In the genomic region with DNA sequence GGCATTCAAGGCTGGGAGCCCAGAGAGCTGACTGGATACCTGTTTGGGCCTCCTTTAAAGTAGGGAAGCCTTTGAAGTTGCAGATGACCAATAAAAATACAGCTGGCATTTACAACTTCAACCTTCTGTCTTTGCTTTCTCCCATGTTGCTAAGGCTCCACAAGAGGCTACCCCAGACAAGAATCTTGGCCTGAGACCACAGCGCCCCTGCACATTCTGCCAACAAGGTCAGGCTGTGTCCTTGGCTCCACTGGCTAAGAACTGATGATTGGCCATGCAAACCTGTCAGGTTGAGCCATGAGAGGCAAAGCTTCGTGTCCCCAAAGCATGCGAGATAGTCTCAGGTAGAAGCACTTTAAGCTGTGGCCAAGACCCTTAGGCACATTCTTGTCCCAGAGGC, we compare ENCODE assay signal across 32 mouse cellular contexts.
A peak's percentile ranks its signal among the peaks of the same experiment; 100 is the strongest.
DNase-seq lines count a peak whose midpoint lies in the region; ATAC-seq and TF ChIP-seq lines count a peak whose summit lies in the region.
"Had no signal": no experiment of that assay in that cellular context is flagged by ENCODE, and none has a peak within 500 bp of the region (broad histone marks: within the 10 kb centered on the region; RNA-seq: fewer than 3 reads in every experiment).

No protein-coding gene starts in this region.

- H3K4me3 ChIP-seq in hindbrain, postnatal 0 days (ENCODE audit: low read length): no peak overlapping the region
- H3K4me3 ChIP-seq in hindbrain, embryonic 13.5 days: no peak overlapping the region
- H3K4me3 ChIP-seq: embryonic facial prominence, embryonic 13.5 days; forebrain, embryonic 10.5 days; forebrain, embryonic 15.5 days; hindbrain, embryonic 10.5 days; intestine, embryonic 15.5 days; layer of hippocampus, adult 2 months; left cerebral cortex, adult 2 months; myocyte; neural tube, embryonic 12.5 days had no signal

- no peak for ATAC-seq in hindbrain, postnatal 0 days
- no peak for ATAC-seq in hindbrain, embryonic 13.5 days (ENCODE audit: low FRiP score)
- ATAC-seq: forebrain, embryonic 15.5 days; hindbrain, embryonic 16.5 days; intestine, embryonic 15.5 days; Patski had no signal

- WGBS in hindbrain, postnatal 0 days: 75% methylated on average over 3 of the region's 3 CpGs
- WGBS in hindbrain, embryonic 13.5 days: 90% methylated on average over 3 of the region's 3 CpGs

- H3K9ac ChIP-seq in hindbrain, postnatal 0 days (replicated peaks; ENCODE audit: low read length): no peak overlapping the region
- H3K9ac ChIP-seq in hindbrain, embryonic 13.5 days: no peak overlapping the region
- H3K9ac ChIP-seq: embryonic facial prominence, embryonic 13.5 days; forebrain, embryonic 15.5 days; intestine, embryonic 15.5 days; liver, embryonic 14.5 days; neural tube, embryonic 12.5 days had no signal

- H3K27me3 ChIP-seq in hindbrain, postnatal 0 days (ENCODE audit: insufficient read depth, low read length): no peaks in the 10 kb centered on the region
- peaks cover 9% of the 10 kb centered on the region; the same call in 1 of the 2 replicates for H3K27me3 ChIP-seq in hindbrain, embryonic 13.5 days
- H3K27me3 ChIP-seq: forebrain, embryonic 15.5 days; intestine, embryonic 15.5 days; neural tube, embryonic 12.5 days had no signal

- no peak for TF ChIP-seq CTCF in hindbrain, postnatal 0 days (IDR thresholded peaks at IDR 0.05; ENCODE audit: low read depth)

- H3K4me1 ChIP-seq in hindbrain, postnatal 0 days (ENCODE audit: insufficient read depth, low read length): no peaks in the 10 kb centered on the region
- H3K4me1 ChIP-seq in hindbrain, embryonic 13.5 days (replicated peaks): peaks cover 8% of the 10 kb centered on the region
- H3K4me1 ChIP-seq: intestine, embryonic 15.5 days had no signal

- no peak overlapping the region for H3K4me2 ChIP-seq in hindbrain, postnatal 0 days (ENCODE audit: low read depth, low read length)
- H3K4me2 ChIP-seq in hindbrain, embryonic 13.5 days: no peak overlapping the region
- H3K4me2 ChIP-seq: embryonic facial prominence, embryonic 13.5 days; forebrain, embryonic 15.5 days; intestine, embryonic 15.5 days; neural tube, embryonic 12.5 days had no signal

- H3K27ac ChIP-seq in hindbrain, postnatal 0 days: no peak overlapping the region
- H3K27ac ChIP-seq in hindbrain, embryonic 13.5 days: no peak overlapping the region
- H3K27ac ChIP-seq: embryonic facial prominence, embryonic 13.5 days; forebrain, embryonic 10.5 days; forebrain, embryonic 15.5 days; hindbrain, embryonic 10.5 days; intestine, embryonic 15.5 days; layer of hippocampus, adult 2 months; left cerebral cortex, adult 2 months; liver, embryonic 14.5 days; macrophage; neural tube, embryonic 12.5 days had no signal

- no peaks in the 10 kb centered on the region for H3K9me3 ChIP-seq in hindbrain, postnatal 0 days (ENCODE audit: low read length)
- H3K9me3 ChIP-seq in hindbrain, embryonic 13.5 days: no peaks in the 10 kb centered on the region
- H3K9me3 ChIP-seq: embryonic facial prominence, embryonic 13.5 days; forebrain, embryonic 10.5 days; forebrain, embryonic 15.5 days; G1E; hindbrain, embryonic 10.5 days; intestine, embryonic 15.5 days; neural tube, embryonic 12.5 days had no signal

- peak; percentile 10 for DNase-seq in adrenal gland, adult 2 months
- no peak for DNase-seq in adrenal gland, adult 18-20 months (ENCODE audit: low spot score in 2 of 2)
- DNase-seq in hindbrain, postnatal 0 days (ENCODE audit: low spot score): peak; percentile 27
- DNase-seq in right cerebral cortex, postnatal 10 days (ENCODE audit: low spot score in 2 of 2): peak; percentile 33 to 47
- DNase-seq in right cerebral cortex, adult 2 months (ENCODE audit: low spot score in 2 of 2): no peak
- no peak for DNase-seq in embryo, embryonic 9.5 days (ENCODE audit: extremely low spot score)
- DNase-seq: cerebellum, postnatal 36 days; embryo, embryonic 11 days; heart, postnatal 14 days; kidney, adult 2 months; kidney, postnatal 36 days; lung, adult 2 months; lung, postnatal 10 days; midbrain, embryonic 14.5 days; right cerebral cortex, adult 18-20 months; thymus, adult 2 months; thymus, postnatal 36 days had no signal

- H3K36me3 ChIP-seq in hindbrain, postnatal 0 days (ENCODE audit: insufficient read depth, low read length): no peaks in the 10 kb centered on the region
- no peaks in the 10 kb centered on the region for H3K36me3 ChIP-seq in hindbrain, embryonic 13.5 days
- H3K36me3 ChIP-seq: embryonic facial prominence, embryonic 13.5 days; forebrain, embryonic 10.5 days; forebrain, embryonic 15.5 days; G1E; hindbrain, embryonic 10.5 days; intestine, embryonic 15.5 days; neural tube, embryonic 12.5 days had no signal

Comparison
In these comparisons a context has a peak if more than half of its experiments do, and no peak if none do; other contexts are left out.
1. DNase-seq: peak in adrenal gland, adult 2 months (single experiment), hindbrain, postnatal 0 days (single experiment) and right cerebral cortex, postnatal 10 days (2 of 2); none in adrenal gland, adult 18-20 months (0 of 2), right cerebral cortex, adult 2 months (0 of 2) and embryo, embryonic 9.5 days (single experiment).